Mouse (Mus musculus): ENCODE results near the gene Lamp1. TPM values are rescaled to one million over a fixed set of nuclear protein-coding genes. Genes with fewer than 3 reads are reported as not detected.

The Lamp1 gene
- 212 TPM for polyA plus RNA-seq (2017; shearing (Covaris generic))

DNA sequence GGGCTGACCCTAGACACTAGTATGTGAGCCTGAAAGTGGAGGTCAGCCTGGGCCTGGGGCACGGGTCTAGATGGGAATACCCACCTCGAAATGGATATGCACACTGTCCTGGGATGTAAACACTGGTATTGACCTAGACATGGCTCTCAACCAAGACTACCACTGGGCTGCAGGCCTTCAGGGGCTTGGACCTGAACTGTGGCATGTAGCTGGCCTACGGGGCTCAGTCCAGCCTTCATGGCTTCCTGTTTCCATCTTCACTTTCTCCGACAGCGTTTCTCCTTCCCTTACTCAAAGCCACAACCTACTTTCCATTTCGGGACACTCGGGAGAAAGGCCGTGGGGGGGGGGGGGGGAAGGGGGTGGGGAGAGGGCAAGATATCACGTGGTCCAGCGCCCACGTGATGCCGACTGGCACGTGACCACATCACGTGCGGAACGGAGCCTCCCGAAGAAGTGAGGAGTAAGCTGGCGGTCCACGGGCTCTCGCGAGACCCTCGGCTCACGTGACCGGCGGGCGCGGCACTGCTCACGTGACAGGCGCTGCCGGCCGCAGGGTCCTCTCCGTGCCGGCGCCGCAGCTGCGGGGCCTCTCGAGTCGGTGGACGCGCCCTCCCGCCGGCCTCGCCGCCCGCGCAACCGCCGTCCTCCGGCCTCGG, at the start of gene Lamp1:
Lamp1 (plus strand) TSS at position 444 of the 659 bp plus-strand sequence.

GRCm38 (mm10) chr8:13200301-13201012, 41.5 kb downstream of the Lamp1 start, which contains the start of gene Grtp1:
TSS of gene Grtp1 (minus strand) at chr8:13200620.

Other genes with a start within 250 kb of the Lamp1 start
- not detected for gene F7, start 133.1 kb upstream of the Lamp1 start, polyA plus RNA-seq (2017; shearing (Covaris generic))
- gene F10, start 121.9 kb upstream of the Lamp1 start, polyA plus RNA-seq (2017; shearing (Covaris generic)), result 0.27 TPM
- 2.3 TPM for gene Proz, start 98.2 kb upstream of the Lamp1 start, polyA plus RNA-seq (2017; shearing (Covaris generic))
- gene Pcid2, start 53.7 kb upstream of the Lamp1 start, polyA plus RNA-seq (2017; shearing (Covaris generic)), result 42.6 TPM
- gene Cul4a, start 53.5 kb upstream of the Lamp1 start, polyA plus RNA-seq (2017; shearing (Covaris generic)), result 22.8 TPM
- 2.0 TPM for gene Grtp1, start 41.5 kb downstream of the Lamp1 start, polyA plus RNA-seq (2017; shearing (Covaris generic))
- not detected for gene Adprhl1, start 95.0 kb downstream of the Lamp1 start, polyA plus RNA-seq (2017; shearing (Covaris generic))
- 21.3 TPM for gene Dcun1d2, start 129.0 kb downstream of the Lamp1 start, polyA plus RNA-seq (2017; shearing (Covaris generic))
- gene Tmco3, start 129.0 kb downstream of the Lamp1 start, polyA plus RNA-seq (2017; shearing (Covaris generic)), result 17.3 TPM
- 59.0 TPM for gene Tfdp1, start 179.6 kb downstream of the Lamp1 start, polyA plus RNA-seq (2017; shearing (Covaris generic))
- gene Atp4b, start 237.7 kb downstream of the Lamp1 start, polyA plus RNA-seq (2017; shearing (Covaris generic)), result 0.56 TPM
- gene Grk1, start 245.9 kb downstream of the Lamp1 start, polyA plus RNA-seq (2017; shearing (Covaris generic)), result not detected

All from effector memory CD4-positive, alpha-beta T cell, adult 7 months (primary cell).